Mouse (Mus musculus): ENCODE measurements around the gene Atp8b3.

Atp8b3 gene

DNA sequence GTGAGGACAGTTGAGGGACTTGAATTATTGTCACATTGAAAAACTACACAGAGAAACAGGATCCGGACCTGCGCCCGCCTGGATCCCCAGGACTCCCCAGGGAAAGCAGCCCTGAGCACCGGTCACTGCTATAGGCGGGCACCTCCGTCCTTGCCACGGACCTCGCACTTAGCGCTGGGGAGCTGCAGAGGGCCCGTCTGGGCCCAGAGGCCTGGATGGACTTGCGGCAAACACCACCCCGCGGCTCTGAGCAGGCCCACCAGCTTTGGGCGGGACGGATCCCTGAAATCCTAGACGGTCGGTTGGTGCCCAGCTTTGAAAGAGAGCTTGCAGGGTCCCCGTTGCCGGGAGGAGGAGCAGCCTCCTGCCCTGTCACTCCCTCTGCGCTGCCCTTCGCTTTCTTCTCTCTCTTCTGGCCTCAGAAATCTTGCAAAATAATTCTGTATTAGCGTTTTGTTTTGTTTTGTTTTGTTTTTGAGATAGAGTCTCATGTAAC is 36.1 kb downstream of the Atp8b3 start:
- peaks cover 64% of the 10 kb centered on the region for H3K4me1 ChIP-seq (replicated peaks; ENCODE audit: low read depth, low read length)
- H3K36me3 ChIP-seq (ENCODE audit: insufficient read depth, low read length), result no peaks in the 10 kb centered on the region
- H3K9me3 ChIP-seq (ENCODE audit: low read length), result no peaks in the 10 kb centered on the region
- TF ChIP-seq CTCF (conservative IDR thresholded peaks at IDR 0.05; ENCODE audit: low read length) (no peak), NANOG (IDR thresholded peaks at IDR 0.05; ENCODE audit: borderline replicate concordance, low read length) (no peak), POU5F1 (IDR thresholded peaks at IDR 0.05; ENCODE audit: borderline replicate concordance, low read length) (no peak)
- H3K4me3 ChIP-seq (replicated peaks; ENCODE audit: low read length), result peak overlapping the region; percentile 43
- H3K27me3 ChIP-seq (ENCODE audit: insufficient read depth, low read length), result peaks cover 83% of the 10 kb centered on the region

DNA sequence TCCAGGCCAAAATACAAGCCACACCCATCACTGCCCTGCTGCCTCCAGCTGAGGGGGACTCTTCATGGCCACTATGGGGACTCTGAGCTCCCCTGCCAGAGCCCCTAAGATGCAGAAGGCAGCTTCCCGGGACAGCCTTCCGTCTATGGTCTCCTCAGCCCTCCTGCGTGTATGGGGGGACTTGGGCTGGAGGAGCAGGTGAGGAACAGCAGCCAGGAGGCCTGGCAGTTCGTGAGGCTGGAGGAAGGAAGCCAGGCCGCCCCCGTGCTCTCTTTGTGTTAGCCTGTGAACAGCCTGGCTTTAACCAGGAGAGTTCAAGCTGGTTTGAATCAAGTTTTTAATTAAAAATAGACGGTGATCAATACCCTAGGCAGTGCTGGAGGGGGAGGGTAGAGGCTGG is 36.6 kb downstream of the Atp8b3 start:
- TF ChIP-seq CTCF (conservative IDR thresholded peaks at IDR 0.05; ENCODE audit: low read length) (no peak), NANOG (IDR thresholded peaks at IDR 0.05; ENCODE audit: borderline replicate concordance, low read length) (no peak)
- Histone ChIP-seq H3K4me1 (replicated peaks; ENCODE audit: low read depth, low read length) (peaks cover 63% of the 10 kb centered on the region), H3K9me3 (ENCODE audit: low read length) (no peaks in the 10 kb centered on the region), H3K4me3 (replicated peaks; ENCODE audit: low read length) (peak overlapping the region; percentile 43), H3K36me3 (ENCODE audit: insufficient read depth, low read length) (no peaks in the 10 kb centered on the region), H3K27me3 (ENCODE audit: insufficient read depth, low read length) (peaks cover 85% of the 10 kb centered on the region)

DNA sequence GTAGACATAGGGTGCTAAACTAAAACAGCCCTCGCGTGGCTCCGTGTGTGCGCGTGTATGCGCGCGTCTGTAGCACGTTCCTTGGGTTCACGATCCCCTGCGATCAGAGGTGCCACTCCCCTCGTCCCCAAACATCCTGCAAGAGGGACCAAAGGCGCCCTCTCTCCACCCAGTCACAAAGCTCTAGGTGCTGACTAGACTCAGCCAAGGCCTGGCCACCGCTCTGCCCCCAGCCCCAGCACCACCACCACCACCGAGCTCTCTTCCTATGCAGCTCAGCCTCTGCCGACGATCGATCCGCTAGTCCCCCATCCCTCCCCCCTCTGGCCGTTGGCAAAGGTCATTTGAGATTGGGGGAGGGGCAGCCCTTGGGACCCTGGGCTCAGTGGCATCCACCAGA is 42.5 kb downstream of the Atp8b3 start:
- TF ChIP-seq POU5F1 (IDR thresholded peaks at IDR 0.05; ENCODE audit: borderline replicate concordance, low read length), result no peak
- no peak for TF ChIP-seq CTCF (conservative IDR thresholded peaks at IDR 0.05; ENCODE audit: low read length)
- no peak for TF ChIP-seq NANOG (IDR thresholded peaks at IDR 0.05; ENCODE audit: borderline replicate concordance, low read length)
- no peaks in the 10 kb centered on the region for H3K9me3 ChIP-seq (ENCODE audit: low read length)
- no peaks in the 10 kb centered on the region for H3K36me3 ChIP-seq (ENCODE audit: insufficient read depth, low read length)
- peak overlapping the region; percentile 60 for H3K4me3 ChIP-seq (replicated peaks; ENCODE audit: low read length)
- peaks cover 48% of the 10 kb centered on the region for H3K4me1 ChIP-seq (replicated peaks; ENCODE audit: low read depth, low read length)
- H3K27me3 ChIP-seq (ENCODE audit: insufficient read depth, low read length), result peaks cover 98% of the 10 kb centered on the region

DNA sequence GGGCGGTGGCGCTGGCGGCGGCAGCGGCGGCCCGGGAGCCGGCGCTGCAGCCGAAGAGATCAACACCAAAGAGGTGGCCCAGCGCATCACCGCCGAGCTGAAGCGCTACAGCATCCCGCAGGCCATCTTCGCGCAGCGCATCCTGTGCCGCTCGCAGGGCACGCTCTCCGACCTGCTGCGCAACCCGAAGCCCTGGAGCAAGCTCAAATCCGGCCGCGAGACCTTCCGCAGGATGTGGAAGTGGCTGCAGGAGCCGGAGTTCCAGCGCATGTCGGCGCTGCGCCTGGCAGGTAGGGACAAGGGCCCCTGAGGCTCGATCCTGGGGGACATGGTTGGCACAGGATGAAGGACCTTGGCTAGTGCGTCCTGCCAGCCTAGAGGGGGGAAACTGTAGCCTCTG is 43.0 kb downstream of the Atp8b3 start:
- Histone ChIP-seq H3K9me3 (ENCODE audit: low read length) (no peaks in the 10 kb centered on the region), H3K27me3 (ENCODE audit: insufficient read depth, low read length) (peaks cover 98% of the 10 kb centered on the region), H3K4me3 (replicated peaks; ENCODE audit: low read length) (peak overlapping the region; percentile 60), H3K4me1 (replicated peaks; ENCODE audit: low read depth, low read length) (peaks cover 48% of the 10 kb centered on the region), H3K36me3 (ENCODE audit: insufficient read depth, low read length) (no peaks in the 10 kb centered on the region)
- TF ChIP-seq CTCF (conservative IDR thresholded peaks at IDR 0.05; ENCODE audit: low read length) (no peak), POU5F1 (IDR thresholded peaks at IDR 0.05; ENCODE audit: borderline replicate concordance, low read length) (no peak), NANOG (IDR thresholded peaks at IDR 0.05; ENCODE audit: borderline replicate concordance, low read length) (no peak)

DNA sequence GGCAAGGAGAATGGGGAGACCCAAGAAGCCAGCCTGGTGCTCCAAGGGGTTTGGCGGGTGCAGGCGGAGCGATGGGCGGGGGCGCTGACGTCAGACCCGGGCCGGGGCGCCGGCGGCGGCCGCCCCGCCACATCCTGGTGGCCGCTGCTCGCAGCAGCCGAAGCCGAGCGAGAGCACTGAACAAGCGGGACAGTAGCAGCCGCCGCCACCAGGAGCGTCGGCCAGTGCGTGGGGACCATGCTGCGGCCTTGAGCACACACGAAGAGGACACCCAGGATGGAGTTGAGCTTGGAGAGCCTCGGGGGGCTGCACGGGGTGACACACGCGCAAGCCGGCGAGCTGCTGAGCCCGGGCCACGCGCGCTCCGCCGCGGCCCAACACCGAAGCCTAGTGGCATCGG is 44.2 kb downstream of the Atp8b3 start, which contains the start of gene Onecut3:
Onecut3 (plus strand) TSS at position 104 of the 400 bp plus-strand sequence.
- Histone ChIP-seq H3K4me1 (replicated peaks; ENCODE audit: low read depth, low read length) (peaks cover 54% of the 10 kb centered on the region), H3K36me3 (ENCODE audit: insufficient read depth, low read length) (no peaks in the 10 kb centered on the region), H3K27me3 (ENCODE audit: insufficient read depth, low read length) (peaks cover 98% of the 10 kb centered on the region), H3K4me3 (replicated peaks; ENCODE audit: low read length) (peak within 1 kb of the TSS; percentile 61), H3K9me3 (ENCODE audit: low read length) (no peaks in the 10 kb centered on the region)
- no peak for TF ChIP-seq POU5F1 (IDR thresholded peaks at IDR 0.05; ENCODE audit: borderline replicate concordance, low read length)
- TF ChIP-seq CTCF (conservative IDR thresholded peaks at IDR 0.05; ENCODE audit: low read length), result no peak
- TF ChIP-seq NANOG (IDR thresholded peaks at IDR 0.05; ENCODE audit: borderline replicate concordance, low read length), result no peak

DNA sequence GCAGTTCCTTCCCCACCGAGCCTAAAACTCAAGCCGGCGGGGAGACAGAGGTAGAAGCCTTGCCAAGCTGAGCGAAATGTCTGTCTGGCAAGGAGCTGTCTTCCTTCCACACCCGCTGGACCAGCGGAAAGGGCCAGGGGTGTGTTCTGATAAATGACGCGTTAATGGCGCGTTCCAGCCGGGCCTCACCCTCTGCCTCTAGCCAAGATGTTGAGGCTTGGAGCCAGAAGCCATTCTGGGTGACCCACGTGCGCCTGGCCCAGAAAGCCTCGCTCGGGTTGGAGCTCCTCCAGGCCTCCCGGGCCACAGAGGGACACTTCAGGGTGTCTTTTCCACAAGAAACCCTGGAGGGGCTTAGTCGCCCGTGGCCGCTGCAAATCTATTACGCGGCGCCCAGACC is 48.9 kb downstream of the Atp8b3 start:
- Histone ChIP-seq H3K36me3 (ENCODE audit: insufficient read depth, low read length) (no peaks in the 10 kb centered on the region), H3K9me3 (ENCODE audit: low read length) (no peaks in the 10 kb centered on the region), H3K4me1 (replicated peaks; ENCODE audit: low read depth, low read length) (peaks cover 46% of the 10 kb centered on the region), H3K27me3 (ENCODE audit: insufficient read depth, low read length) (peaks cover 85% of the 10 kb centered on the region), H3K4me3 (replicated peaks; ENCODE audit: low read length) (peak overlapping the region; percentile 43)
- TF ChIP-seq POU5F1 (IDR thresholded peaks at IDR 0.05; ENCODE audit: borderline replicate concordance, low read length) (no peak), NANOG (IDR thresholded peaks at IDR 0.05; ENCODE audit: borderline replicate concordance, low read length) (no peak), CTCF (conservative IDR thresholded peaks at IDR 0.05; ENCODE audit: low read length) (no peak)

DNA sequence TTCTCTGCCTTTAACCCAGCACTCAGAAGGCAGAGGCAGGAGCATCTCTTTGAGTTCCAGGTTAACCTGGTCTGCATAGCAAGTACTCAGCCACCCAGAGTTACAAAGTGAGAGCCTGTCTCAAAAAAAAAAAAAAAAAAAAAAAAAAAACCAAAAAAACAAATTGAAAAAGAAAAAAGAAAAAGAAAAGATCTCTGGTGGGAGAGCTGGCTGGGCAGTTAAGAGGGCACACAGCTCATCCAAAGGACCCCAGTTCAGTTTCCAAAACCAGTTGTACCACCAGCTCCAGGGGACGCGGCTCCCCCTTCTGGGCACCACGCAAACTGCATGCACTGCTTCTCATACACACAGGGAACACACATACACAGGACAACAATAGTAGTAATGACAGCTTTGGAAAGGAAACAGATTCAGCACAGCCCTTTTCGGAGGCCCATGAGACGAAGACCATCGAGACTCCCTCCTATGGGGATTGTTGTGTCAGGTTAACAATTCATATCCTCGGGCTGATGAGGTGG is 52.0 kb downstream of the Atp8b3 start:
- Histone ChIP-seq H3K36me3 (ENCODE audit: insufficient read depth, low read length) (no peaks in the 10 kb centered on the region), H3K9me3 (ENCODE audit: low read length) (no peaks in the 10 kb centered on the region), H3K4me1 (replicated peaks; ENCODE audit: low read depth, low read length) (peaks cover 45% of the 10 kb centered on the region), H3K4me3 (replicated peaks; ENCODE audit: low read length) (no peak overlapping the region), H3K27me3 (ENCODE audit: insufficient read depth, low read length) (peaks cover 80% of the 10 kb centered on the region)
- TF ChIP-seq POU5F1 (IDR thresholded peaks at IDR 0.05; ENCODE audit: borderline replicate concordance, low read length) (no peak), CTCF (conservative IDR thresholded peaks at IDR 0.05; ENCODE audit: low read length) (peak; percentile 92)

DNA sequence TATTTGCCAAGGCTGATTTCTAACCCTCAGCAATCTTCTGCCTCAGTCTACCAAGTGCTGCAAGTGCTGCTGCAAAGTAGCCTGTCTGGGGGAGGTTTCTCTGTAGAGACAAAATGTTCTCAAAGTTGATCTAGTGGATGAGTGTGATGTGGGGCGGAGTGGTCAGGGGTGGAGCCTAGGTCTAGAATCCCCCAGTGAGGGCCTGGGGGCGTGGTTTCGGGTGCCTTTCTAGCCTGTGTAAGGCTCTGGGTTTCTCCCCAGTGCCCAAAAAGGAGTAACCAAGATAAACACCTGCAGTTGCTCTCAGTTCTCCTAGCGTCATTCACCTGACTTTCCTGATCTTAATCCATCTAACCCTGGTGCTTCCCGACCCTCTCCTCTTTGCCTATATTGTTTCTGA is 57.9 kb downstream of the Atp8b3 start:
- H3K9me3 ChIP-seq (ENCODE audit: low read length), result no peaks in the 10 kb centered on the region
- H3K27me3 ChIP-seq (ENCODE audit: insufficient read depth, low read length), result peaks cover 50% of the 10 kb centered on the region
- no peak for TF ChIP-seq POU5F1 (IDR thresholded peaks at IDR 0.05; ENCODE audit: borderline replicate concordance, low read length)
- TF ChIP-seq CTCF (conservative IDR thresholded peaks at IDR 0.05; ENCODE audit: low read length), result no peak
- no peak for TF ChIP-seq NANOG (IDR thresholded peaks at IDR 0.05; ENCODE audit: borderline replicate concordance, low read length)
- H3K4me3 ChIP-seq (replicated peaks; ENCODE audit: low read length), result peak overlapping the region; percentile 37; the same call in 1 of the 2 replicates
- peaks cover 30% of the 10 kb centered on the region for H3K4me1 ChIP-seq (replicated peaks; ENCODE audit: low read depth, low read length)
- no peaks in the 10 kb centered on the region for H3K36me3 ChIP-seq (ENCODE audit: insufficient read depth, low read length)

DNA sequence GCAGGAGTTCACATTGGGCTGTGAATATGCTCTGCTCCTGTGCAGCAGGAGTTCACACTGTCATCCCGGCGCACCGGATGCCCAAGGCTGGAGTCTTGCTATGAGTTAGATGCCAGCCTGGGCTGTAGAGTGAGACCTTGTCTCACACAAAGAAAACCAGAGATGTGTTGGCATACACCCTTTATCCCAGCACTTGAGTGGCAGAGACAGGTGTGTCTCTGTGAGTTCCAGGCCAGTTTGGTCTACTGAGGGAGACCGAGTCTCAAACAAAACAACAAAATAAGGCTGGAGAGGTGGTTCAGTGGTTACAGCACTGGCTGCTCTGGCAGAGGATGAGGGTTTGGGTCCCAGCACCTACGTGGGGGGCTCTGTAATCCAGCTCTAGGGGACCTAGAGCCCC is 60.4 kb downstream of the Atp8b3 start:
- Histone ChIP-seq H3K4me3 (replicated peaks; ENCODE audit: low read length) (no peak overlapping the region), H3K27me3 (ENCODE audit: insufficient read depth, low read length) (peaks cover 44% of the 10 kb centered on the region), H3K4me1 (replicated peaks; ENCODE audit: low read depth, low read length) (peaks cover 25% of the 10 kb centered on the region), H3K9me3 (ENCODE audit: low read length) (no peaks in the 10 kb centered on the region), H3K36me3 (ENCODE audit: insufficient read depth, low read length) (no peaks in the 10 kb centered on the region)
- TF ChIP-seq NANOG (IDR thresholded peaks at IDR 0.05; ENCODE audit: borderline replicate concordance, low read length), result no peak
- no peak for TF ChIP-seq CTCF (conservative IDR thresholded peaks at IDR 0.05; ENCODE audit: low read length)

All from E14TG2a.4 (cell line).